Mouse (Mus musculus): ENCODE results near the gene Cdc42. TPM values are rescaled to one million over a fixed set of nuclear protein-coding genes. Genes with fewer than 3 reads are reported as not detected.

The Cdc42 gene
- polyA plus RNA-seq (2015; fragmentation: Nextera tagmentation; extraction: Ambion mirVana), result 592 and 644 TPM in 2 replicates

- peaks cover 16% of the 10 kb centered on the region for H3K4me1 ChIP-seq (replicated peaks; ENCODE audit: insufficient read depth, low read length)
- ATAC-seq (replicated peaks; ENCODE audit: low FRiP score, low read depth) (peak; percentile 97), DNase-seq (ENCODE audit: low spot score) (peak; percentile 98)
- WGBS, result under 1% methylated on average over 34 of the region's 44 CpGs
- H3K9ac ChIP-seq (ENCODE audit: low read depth, low read length), result peak within 1 kb of the TSS; percentile 100
- peak within 1 kb of the TSS; percentile 99 for H3K27ac ChIP-seq
- no peaks in the 10 kb centered on the region for H3K27me3 ChIP-seq (ENCODE audit: insufficient read depth, low read length)
- H3K4me2 ChIP-seq (ENCODE audit: low read length), result peak within 1 kb of the TSS; percentile 67
- H3K36me3 ChIP-seq (ENCODE audit: insufficient read depth, low read length), result no peaks in the 10 kb centered on the region
- TF ChIP-seq CTCF (IDR thresholded peaks at IDR 0.05; ENCODE audit: low read depth), result no peak
- no peaks in the 10 kb centered on the region for H3K9me3 ChIP-seq (replicated peaks; ENCODE audit: low read length)
- peak within 1 kb of the TSS; percentile 99 for H3K4me3 ChIP-seq (replicated peaks; ENCODE audit: low read depth, low read length)
Measured at GRCm38 (mm10) chr4:137357517-137358254, at the start of gene Cdc42. TSS of gene Cdc42 (minus strand) at chr4:137357720.

GRCm38 (mm10) chr4:137405571-137405970, 48.1 kb upstream of the Cdc42 start:
- no peak for ATAC-seq (replicated peaks; ENCODE audit: low FRiP score, low read depth)
- Histone ChIP-seq H3K4me2 (ENCODE audit: low read length) (no peak overlapping the region), H3K27me3 (ENCODE audit: insufficient read depth, low read length) (no peaks in the 10 kb centered on the region), H3K27ac (no peak overlapping the region), H3K9me3 (replicated peaks; ENCODE audit: low read length) (no peaks in the 10 kb centered on the region), H3K9ac (ENCODE audit: low read depth, low read length) (no peak overlapping the region), H3K4me1 (replicated peaks; ENCODE audit: insufficient read depth, low read length) (no peaks in the 10 kb centered on the region), H3K36me3 (ENCODE audit: insufficient read depth, low read length) (no peaks in the 10 kb centered on the region), H3K4me3 (replicated peaks; ENCODE audit: low read depth, low read length) (no peak overlapping the region)
- 87% methylated on average over 3 of the region's 3 CpGs for WGBS
- no peak for DNase-seq (ENCODE audit: low spot score)
- no peak for TF ChIP-seq CTCF (IDR thresholded peaks at IDR 0.05; ENCODE audit: low read depth)

- Histone ChIP-seq H3K9me3 (replicated peaks; ENCODE audit: low read length) (no peaks in the 10 kb centered on the region), H3K4me3 (replicated peaks; ENCODE audit: low read depth, low read length) (no peak overlapping the region), H3K4me2 (ENCODE audit: low read length) (no peak overlapping the region), H3K4me1 (replicated peaks; ENCODE audit: insufficient read depth, low read length) (0 out of 2 replicates have a peak, but pooled peaks cover 6% of the 10 kb centered on the region), H3K36me3 (ENCODE audit: insufficient read depth, low read length) (no peaks in the 10 kb centered on the region), H3K9ac (ENCODE audit: low read depth, low read length) (no peak overlapping the region), H3K27ac (0 out of 2 replicates have a peak overlapping the region, but pooled peaks have one; percentile 31), H3K27me3 (ENCODE audit: insufficient read depth, low read length) (no peaks in the 10 kb centered on the region)
- DNase-seq (ENCODE audit: low spot score), result no peak
- 64% methylated on average over 15 of the region's 15 CpGs for WGBS
- TF ChIP-seq CTCF (IDR thresholded peaks at IDR 0.05; ENCODE audit: low read depth), result no peak
- ATAC-seq (replicated peaks; ENCODE audit: low FRiP score, low read depth), result no peak; the same call in 1 of the 2 replicates
Measured at GRCm38 (mm10) chr4:137396641-137397525, 39.4 kb upstream of the Cdc42 start.

GRCm38 (mm10) chr4:137393378-137394135, 36.0 kb upstream of the Cdc42 start:
- no peak for DNase-seq (ENCODE audit: low spot score)
- H3K27ac ChIP-seq, result peak overlapping the region; percentile 50; the same call in 1 of the 2 replicates
- 0 out of 2 replicates have a peak overlapping the region, but pooled peaks have one; percentile 9 for H3K9ac ChIP-seq (ENCODE audit: low read depth, low read length)
- H3K4me2 ChIP-seq (ENCODE audit: low read length), result no peak overlapping the region
- H3K4me3 ChIP-seq (replicated peaks; ENCODE audit: low read depth, low read length), result no peak overlapping the region
- H3K4me1 ChIP-seq (replicated peaks; ENCODE audit: insufficient read depth, low read length), result 0 out of 2 replicates have a peak, but pooled peaks cover 10% of the 10 kb centered on the region
- H3K36me3 ChIP-seq (ENCODE audit: insufficient read depth, low read length), result no peaks in the 10 kb centered on the region
- no peaks in the 10 kb centered on the region for H3K9me3 ChIP-seq (replicated peaks; ENCODE audit: low read length)
- TF ChIP-seq CTCF (IDR thresholded peaks at IDR 0.05; ENCODE audit: low read depth), result no peak
- no peak for ATAC-seq (replicated peaks; ENCODE audit: low FRiP score, low read depth)
- WGBS, result 52% methylated on average over 9 of the region's 9 CpGs
- no peaks in the 10 kb centered on the region for H3K27me3 ChIP-seq (ENCODE audit: insufficient read depth, low read length)

GRCm38 (mm10) chr4:137392874-137393273, 35.4 kb upstream of the Cdc42 start:
- DNase-seq (ENCODE audit: low spot score) (no peak), ATAC-seq (replicated peaks; ENCODE audit: low FRiP score, low read depth) (peak; percentile 50)
- Histone ChIP-seq H3K4me1 (replicated peaks; ENCODE audit: insufficient read depth, low read length) (0 out of 2 replicates have a peak, but pooled peaks cover 10% of the 10 kb centered on the region), H3K4me2 (ENCODE audit: low read length) (no peak overlapping the region), H3K27me3 (ENCODE audit: insufficient read depth, low read length) (no peaks in the 10 kb centered on the region), H3K9ac (ENCODE audit: low read depth, low read length) (0 out of 2 replicates have a peak overlapping the region, but pooled peaks have one; percentile 9), H3K4me3 (replicated peaks; ENCODE audit: low read depth, low read length) (no peak overlapping the region), H3K9me3 (replicated peaks; ENCODE audit: low read length) (no peaks in the 10 kb centered on the region), H3K36me3 (ENCODE audit: insufficient read depth, low read length) (no peaks in the 10 kb centered on the region), H3K27ac (peak overlapping the region; percentile 50)
- no peak for TF ChIP-seq CTCF (IDR thresholded peaks at IDR 0.05; ENCODE audit: low read depth)
- WGBS, result 56% methylated on average over 9 of the region's 9 CpGs
